Mouse (Mus musculus) E14TG2a.4 (cell line): Measurements from ENCODE around the gene Rnf13.
"Not testable (repeated sequence)": the region's sequence is repeated elsewhere in the genome, so short reads cannot be mapped to it uniquely, and the experiment has no call there.

Source experiments
- H3K27me3 ChIP-seq: 2 replicates; pipeline ENCODE4 v1.6.1; 2014; ENCODE audit warnings: low read length, control low read depth; ENCODE audit not compliant: insufficient read depth
- H3K36me3 ChIP-seq: 2 replicates; pipeline ENCODE4 v1.6.1; 2014; ENCODE audit warnings: low read length, control low read depth; ENCODE audit not compliant: insufficient read depth
- H3K4me1 ChIP-seq: replicated peaks from 2 replicates; pipeline ENCODE4 v1.6.1; 2014; ENCODE audit warnings: low read depth, low read length, control low read depth
- H3K4me3 ChIP-seq: replicated peaks from 2 replicates; pipeline ENCODE4 v1.5.1; 2014; ENCODE audit warnings: mild to moderate bottlenecking, low read length
- H3K9me3 ChIP-seq: 2 replicates; pipeline ENCODE4 v1.6.1; 2014; ENCODE audit warnings: low read length, control low read depth
- CTCF ChIP-seq: conservative IDR thresholded peaks from 2 replicates; pipeline ENCODE4 v1.5.1; 2014; ENCODE audit warnings: low read length
- NANOG ChIP-seq: IDR thresholded peaks from 2 replicates; pipeline ENCODE4 v1.6.1; 2014; ENCODE audit warnings: borderline replicate concordance, low read length, mixed read lengths
- POU5F1 ChIP-seq: IDR thresholded peaks from 2 replicates; pipeline ENCODE4 v1.6.1; 2014; ENCODE audit warnings: low read length, borderline replicate concordance

The Rnf13 gene

GRCm38 (mm10) chr3:57739830-57740229 is 4.0 kb downstream of the Rnf13 start:
- Histone ChIP-seq H3K36me3 (no peaks in the 10 kb centered on the region), H3K27me3 (no peaks in the 10 kb centered on the region), H3K9me3 (no peaks in the 10 kb centered on the region), H3K4me1 (peaks cover 30% of the 10 kb centered on the region), H3K4me3 (no peak overlapping the region)
- TF ChIP-seq POU5F1 (no peak), NANOG (no peak), CTCF (no peak)

DNA sequence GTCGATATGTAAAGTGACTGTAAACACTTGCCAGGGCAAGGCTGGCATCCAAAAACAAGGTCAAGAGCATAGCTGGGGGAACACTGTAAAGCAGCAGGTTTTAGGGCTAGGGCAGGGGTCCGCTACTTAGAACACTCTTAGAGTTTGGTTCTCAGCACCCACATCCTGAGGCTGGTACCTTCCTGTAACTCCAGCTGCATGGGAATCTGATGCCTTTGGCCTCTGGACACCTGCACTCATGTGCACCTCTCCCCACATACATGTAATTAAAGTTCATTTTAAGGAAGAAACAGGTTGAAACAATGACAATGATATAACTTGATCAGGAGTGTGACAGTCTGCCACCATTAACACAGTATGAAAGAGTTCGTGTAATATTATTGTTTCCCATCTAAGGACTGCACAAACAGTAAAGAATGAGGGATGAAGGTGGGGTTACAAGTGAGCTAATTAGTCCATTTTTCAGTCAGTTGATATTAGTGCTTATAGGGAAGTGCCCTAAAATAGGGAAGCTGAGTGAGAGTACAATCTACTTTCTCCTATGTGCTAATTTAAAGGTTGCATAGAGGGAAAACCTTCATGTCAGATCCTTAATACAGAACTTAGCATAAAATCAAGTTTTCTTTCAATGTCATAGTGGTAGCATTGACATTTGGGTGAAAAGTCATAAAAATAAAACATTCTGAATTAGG is 12.9 kb downstream of the Rnf13 start:
- Histone ChIP-seq H3K36me3 (no peaks in the 10 kb centered on the region), H3K4me1 (peaks cover 8% of the 10 kb centered on the region), H3K4me3 (no peak overlapping the region), H3K9me3 (no peaks in the 10 kb centered on the region), H3K27me3 (no peaks in the 10 kb centered on the region)
- TF ChIP-seq POU5F1: no peak
- TF ChIP-seq NANOG: no peak
- no peak for TF ChIP-seq CTCF

DNA sequence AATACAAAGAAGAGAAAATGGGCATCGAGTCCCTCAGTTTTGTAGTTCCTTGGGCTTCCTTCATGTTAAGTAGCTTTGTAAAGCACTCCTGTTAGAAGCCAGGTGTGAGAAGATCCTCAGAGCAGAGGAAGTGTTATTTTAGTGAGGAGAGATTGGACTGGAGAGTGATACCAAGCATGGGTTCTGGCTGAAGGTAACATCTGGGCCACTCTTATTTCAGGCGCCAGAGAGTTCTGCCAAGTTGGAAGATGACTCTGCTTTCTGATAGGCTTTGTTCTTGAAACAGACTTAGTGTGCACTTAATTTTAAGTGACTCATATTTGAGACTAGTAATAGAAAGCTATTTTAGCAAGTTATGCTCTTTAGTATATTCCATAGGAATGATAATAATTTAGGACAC is 41.1 kb downstream of the Rnf13 start:
- H3K4me1 ChIP-seq: no peaks in the 10 kb centered on the region
- no peaks in the 10 kb centered on the region for H3K27me3 ChIP-seq
- TF ChIP-seq CTCF: no peak
- no peaks in the 10 kb centered on the region for H3K9me3 ChIP-seq
- no peak overlapping the region for H3K4me3 ChIP-seq
- H3K36me3 ChIP-seq: no peaks in the 10 kb centered on the region

DNA sequence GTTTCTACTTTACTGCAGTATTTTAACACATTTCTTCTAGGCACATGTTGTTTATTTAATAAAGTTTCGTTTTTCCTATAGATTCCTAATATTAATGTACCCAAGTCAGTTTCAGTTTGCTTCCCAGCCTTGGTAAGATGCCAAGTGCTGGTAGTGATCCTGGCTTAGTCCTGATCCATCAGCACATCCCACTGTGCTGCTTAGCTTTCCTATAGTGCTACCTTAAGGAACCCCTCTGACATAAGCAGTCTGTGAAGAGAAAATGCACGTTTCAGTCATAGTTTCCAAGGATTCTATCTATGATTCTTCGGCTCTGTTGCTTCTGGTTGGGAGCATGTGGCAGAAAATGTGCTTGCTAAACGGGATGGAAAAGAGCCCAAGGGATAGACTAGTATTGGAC is 52.6 kb downstream of the Rnf13 start:
- Histone ChIP-seq H3K36me3 (peaks cover 6% of the 10 kb centered on the region; the same call in 1 of the 2 replicates), H3K9me3 (peaks cover under 1% of the 10 kb centered on the region; the same call in 1 of the 2 replicates), H3K4me3 (no peak overlapping the region), H3K27me3 (no peaks in the 10 kb centered on the region), H3K4me1 (no peaks in the 10 kb centered on the region)
- no peak for TF ChIP-seq NANOG
- TF ChIP-seq POU5F1: no peak
- TF ChIP-seq CTCF: no peak

DNA sequence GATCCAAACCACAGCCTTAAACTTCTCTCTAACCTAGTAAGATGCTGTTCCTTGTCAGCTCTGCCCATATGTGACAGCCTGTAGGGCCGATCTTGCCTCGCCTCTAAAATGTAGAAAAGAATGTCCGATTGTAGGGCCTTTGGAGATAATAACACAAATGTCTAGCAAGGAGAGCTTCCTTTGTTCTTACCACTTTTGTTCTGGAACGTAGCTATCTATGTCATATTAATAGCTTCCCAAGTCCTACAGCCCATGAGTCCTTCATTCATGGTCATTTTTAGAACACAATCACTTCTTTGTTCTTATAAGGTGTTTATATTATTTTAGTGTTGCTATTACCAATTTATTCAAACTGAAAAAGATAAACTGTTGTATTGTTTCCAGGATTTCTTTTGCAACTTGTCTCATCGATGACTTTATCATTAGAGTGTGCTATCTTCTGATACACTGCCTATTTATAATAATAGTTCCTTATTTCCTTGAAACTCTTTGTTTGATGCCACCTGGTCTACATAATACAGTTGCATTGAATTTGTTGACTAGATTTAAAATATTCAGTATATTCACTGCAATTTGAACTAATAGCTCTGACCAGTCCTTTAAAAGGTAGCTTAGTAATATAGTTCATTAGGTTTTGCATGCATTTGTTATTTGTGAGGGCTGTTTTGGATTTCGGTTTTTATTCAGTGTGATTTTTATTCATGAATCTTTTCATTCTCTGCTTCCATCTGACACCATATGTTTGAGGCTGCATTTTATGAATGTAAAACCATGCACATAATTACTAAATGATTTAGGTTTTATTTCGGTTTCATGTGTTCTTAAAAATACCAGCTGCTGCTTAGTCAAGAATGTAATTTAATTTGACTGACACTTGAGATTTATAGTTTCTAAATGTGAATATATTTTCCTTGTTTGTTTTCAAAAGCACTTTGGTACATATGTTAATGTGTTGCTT is 53.4 kb downstream of the Rnf13 start:
- peaks cover 6% of the 10 kb centered on the region; the same call in 1 of the 2 replicates for H3K36me3 ChIP-seq
- H3K9me3 ChIP-seq: peaks cover 8% of the 10 kb centered on the region
- TF ChIP-seq POU5F1: no peak
- no peak for TF ChIP-seq NANOG
- TF ChIP-seq CTCF: no peak
- no peaks in the 10 kb centered on the region for H3K4me1 ChIP-seq
- no peaks in the 10 kb centered on the region for H3K27me3 ChIP-seq
- no peak overlapping the region for H3K4me3 ChIP-seq

DNA sequence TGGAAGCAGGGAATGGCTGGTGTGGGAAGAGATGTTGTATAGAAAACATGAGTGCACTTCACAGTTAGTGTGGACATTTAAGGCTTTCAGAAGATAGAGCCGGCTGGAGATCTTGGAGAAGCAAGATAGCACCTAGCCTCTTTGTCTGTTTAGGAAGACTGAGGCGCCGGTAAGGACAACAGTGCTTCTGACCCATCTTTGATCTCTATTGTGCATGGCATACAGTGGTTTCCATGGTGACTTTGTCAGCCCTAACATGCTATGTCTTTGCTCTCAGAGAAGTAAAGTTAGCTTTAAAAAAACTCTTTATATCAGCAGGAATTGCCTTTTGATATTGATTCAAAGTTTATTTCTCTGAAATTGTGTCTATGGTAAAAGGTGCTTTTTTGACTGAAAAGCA is 55.2 kb downstream of the Rnf13 start:
- H3K27me3 ChIP-seq: no peaks in the 10 kb centered on the region
- peaks cover 10% of the 10 kb centered on the region for H3K9me3 ChIP-seq
- H3K36me3 ChIP-seq: peaks cover 6% of the 10 kb centered on the region; the same call in 1 of the 2 replicates
- TF ChIP-seq CTCF (no peak), POU5F1 (no peak), NANOG (no peak)
- H3K4me3 ChIP-seq: no peak overlapping the region
- H3K4me1 ChIP-seq: no peaks in the 10 kb centered on the region

- H3K36me3 ChIP-seq, H3K27me3 ChIP-seq, H3K9me3 ChIP-seq, H3K4me1 ChIP-seq, H3K4me3 ChIP-seq: not testable (repeated sequence)
These were observed 59.2 kb downstream of the Rnf13 start for GRCm38 (mm10) chr3:57795071-57795470.

GRCm38 (mm10) chr3:57815447-57815846 is 79.6 kb downstream of the Rnf13 start:
- H3K9me3 ChIP-seq: peaks cover 7% of the 10 kb centered on the region; the same call in 1 of the 2 replicates
- peak; percentile 21 for TF ChIP-seq CTCF
- no peak for TF ChIP-seq POU5F1
- no peak for TF ChIP-seq NANOG
- H3K27me3 ChIP-seq: no peaks in the 10 kb centered on the region
- H3K4me3 ChIP-seq: no peak overlapping the region
- H3K4me1 ChIP-seq: no peaks in the 10 kb centered on the region
- H3K36me3 ChIP-seq: no peaks in the 10 kb centered on the region

DNA sequence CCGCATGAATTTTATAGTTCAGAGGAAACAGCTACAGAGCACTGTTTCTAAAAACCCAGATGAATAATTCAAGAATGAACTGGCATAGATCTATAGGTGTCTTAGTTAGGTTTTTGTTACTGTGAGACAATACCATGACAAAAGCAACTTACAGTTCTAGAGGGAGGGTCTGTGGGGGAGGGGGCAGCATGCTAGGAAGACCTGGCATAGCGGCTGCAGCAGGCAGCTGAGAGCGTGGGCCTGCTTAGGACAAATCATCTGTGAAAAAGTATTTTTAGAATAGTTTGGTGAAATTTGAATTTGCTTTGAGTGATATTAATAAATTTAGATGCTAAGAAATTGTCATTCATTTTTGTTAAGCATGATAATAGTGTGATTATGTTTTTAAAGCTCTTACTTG is 90.0 kb downstream of the Rnf13 start:
- Histone ChIP-seq H3K27me3 (no peaks in the 10 kb centered on the region), H3K4me3 (no peak overlapping the region), H3K9me3 (no peaks in the 10 kb centered on the region), H3K36me3 (peaks cover 6% of the 10 kb centered on the region; the same call in 1 of the 2 replicates), H3K4me1 (no peaks in the 10 kb centered on the region)
- no peak for TF ChIP-seq CTCF
- TF ChIP-seq POU5F1: no peak
- no peak for TF ChIP-seq NANOG
